Mouse (Mus musculus) thymus, postnatal 0 days (tissue): ENCODE results near the gene Atp6v1g2. TPM values are rescaled to one million over a fixed set of nuclear protein-coding genes. Genes with fewer than 3 reads are reported as not detected.

Source experiments
- DNase-seq: peaks from one replicate; pipeline ENCODE4 v3.0.0-alpha.2; 2015; ENCODE audit warnings: low spot score
- polyA plus RNA-seq: library from polyadenylated mRNA; unstranded; fragments of >200 nt; fragmentation: Nextera tagmentation; extraction: Ambion mirVana; gene quantifications from 2 replicates; pipeline ENCODE4 v1.2.1, GENCODE M21; 2015

Gene Atp6v1g2
- polyA plus RNA-seq, 1 experiment from 2014 or later = 1.8 TPM

DNA sequence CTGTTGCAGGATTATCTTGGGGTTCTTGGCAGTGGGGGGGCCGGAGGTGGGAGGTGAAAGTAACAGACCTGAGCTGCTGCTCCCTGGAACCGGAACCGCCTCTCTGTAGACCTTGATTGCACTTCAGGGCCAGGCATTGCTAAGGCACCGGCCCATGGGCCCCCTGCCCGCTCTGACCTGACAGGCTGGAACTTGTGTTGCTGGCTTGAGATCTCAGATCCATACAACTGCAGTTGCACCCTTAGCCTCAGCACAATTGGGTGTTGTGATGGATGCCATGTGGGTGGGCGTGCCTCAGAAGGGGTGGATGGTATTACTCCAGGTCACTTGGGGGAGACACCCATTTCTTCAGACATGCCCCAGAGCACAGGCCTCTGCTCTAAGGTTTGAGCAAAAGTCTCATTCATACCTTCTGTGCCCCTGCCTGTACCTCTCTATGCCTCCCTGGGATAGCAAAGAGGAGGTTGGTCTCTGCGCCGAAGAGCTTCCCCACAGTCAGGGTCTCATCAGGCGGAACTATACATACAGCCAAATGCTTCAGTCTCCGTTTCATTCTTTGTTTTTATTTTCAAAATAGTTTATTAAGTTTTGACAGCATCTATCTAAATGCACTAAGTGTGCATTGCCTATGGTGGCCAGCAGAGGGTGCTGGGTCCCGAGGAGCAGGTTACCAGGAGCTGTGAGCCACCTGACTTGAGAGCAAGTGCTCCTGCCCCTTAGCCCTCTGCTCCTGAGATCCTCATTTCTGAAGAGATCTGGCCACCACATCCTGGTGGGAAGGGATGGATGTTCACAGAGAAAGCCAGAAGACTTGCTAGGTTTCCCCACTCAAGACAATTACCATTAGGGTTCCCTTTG, 21.0 kb downstream of the Atp6v1g2 start:
- peak; percentile 68 for DNase-seq

DNA sequence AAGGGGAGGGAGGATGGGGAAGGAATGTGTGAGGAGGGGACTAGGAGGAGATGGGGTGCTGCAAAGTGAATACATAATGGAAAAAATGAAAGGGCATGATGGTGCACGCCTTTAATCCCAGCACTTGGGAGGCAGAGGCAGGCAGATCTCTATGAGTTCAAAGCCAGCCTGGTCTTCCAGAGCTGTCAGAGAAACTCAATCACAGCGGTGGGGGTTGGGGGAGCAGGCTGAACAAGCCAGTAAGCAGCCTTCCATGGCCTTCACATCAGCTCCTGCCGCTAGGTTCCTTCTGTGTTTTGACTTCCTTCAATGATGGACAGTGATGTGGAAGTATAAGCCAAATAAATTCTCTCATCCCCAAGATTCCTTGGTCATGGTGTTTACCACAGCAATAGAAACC, 21.8 kb downstream of the Atp6v1g2 start:
- no peak for DNase-seq

DNA sequence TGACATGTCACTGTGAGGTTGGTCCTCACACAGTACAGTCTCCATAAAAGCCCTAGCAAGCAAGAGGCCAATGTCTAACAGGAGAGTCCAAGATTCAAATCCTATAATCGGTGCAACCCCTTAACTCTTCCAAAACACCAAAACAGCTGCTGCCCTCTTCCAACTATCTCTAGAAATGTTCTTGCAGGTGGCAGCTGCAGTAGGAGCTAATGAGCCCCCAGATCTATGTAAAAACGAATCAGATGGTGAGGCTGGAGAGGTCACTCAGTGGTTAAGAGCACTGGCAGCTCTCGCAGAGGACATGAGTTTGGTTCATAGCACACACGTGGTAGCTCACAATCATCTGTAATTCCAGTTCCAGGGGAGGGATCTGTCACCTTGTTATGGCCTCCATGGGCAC, 22.2 kb downstream of the Atp6v1g2 start:
- DNase-seq = no peak

DNA sequence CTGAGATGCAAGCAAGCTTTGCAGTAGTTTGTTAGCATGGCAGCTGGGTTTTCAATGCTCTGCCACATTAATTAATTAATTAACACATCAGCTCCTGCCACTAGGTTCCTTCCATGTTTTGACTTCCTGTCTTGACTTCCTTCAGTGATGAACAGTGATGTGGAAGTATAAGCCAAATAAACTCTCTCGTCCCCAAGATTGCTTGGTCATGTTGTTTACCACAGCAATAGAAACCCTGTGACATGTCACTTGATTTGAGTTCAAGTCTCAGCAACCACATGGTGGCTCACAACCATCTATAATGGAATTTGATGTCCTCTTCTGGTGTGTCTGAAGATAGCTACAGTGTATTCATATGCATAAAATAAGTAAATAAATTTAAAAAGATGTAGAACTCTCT, 23.9 kb downstream of the Atp6v1g2 start:
- no peak for DNase-seq

DNA sequence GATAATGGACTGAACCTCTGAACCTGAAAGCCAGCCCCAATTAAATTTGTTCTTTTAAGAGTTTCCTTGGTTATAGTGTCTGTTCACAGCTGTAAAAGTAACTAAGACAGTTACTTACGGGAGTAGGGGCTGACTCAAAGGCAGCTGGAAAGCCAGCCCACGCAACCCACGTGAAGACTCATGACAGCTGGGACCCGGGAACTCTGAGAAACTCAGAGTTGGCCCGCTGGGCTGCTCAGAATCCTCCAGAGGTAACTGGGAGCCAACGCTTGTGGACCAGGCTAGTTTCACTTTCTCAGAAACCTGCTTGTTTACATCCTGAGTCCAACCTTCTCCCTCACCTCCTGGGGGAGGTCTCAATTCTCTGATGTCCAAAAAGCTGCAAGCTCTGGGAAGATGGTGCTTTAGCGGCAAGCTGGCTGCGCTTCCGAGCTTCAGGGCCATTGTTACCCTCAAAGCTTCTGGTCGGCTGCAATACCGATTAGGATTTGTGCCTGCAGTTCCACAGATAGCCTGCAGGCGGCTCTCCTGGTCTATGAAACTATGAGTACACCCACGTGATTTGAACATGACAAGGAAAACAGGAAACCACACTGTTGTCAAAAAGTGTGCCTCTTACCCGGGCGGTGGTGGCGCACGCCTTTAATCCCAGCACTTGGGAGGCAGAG, 24.5 kb downstream of the Atp6v1g2 start:
- DNase-seq = peak; percentile 94

DNA sequence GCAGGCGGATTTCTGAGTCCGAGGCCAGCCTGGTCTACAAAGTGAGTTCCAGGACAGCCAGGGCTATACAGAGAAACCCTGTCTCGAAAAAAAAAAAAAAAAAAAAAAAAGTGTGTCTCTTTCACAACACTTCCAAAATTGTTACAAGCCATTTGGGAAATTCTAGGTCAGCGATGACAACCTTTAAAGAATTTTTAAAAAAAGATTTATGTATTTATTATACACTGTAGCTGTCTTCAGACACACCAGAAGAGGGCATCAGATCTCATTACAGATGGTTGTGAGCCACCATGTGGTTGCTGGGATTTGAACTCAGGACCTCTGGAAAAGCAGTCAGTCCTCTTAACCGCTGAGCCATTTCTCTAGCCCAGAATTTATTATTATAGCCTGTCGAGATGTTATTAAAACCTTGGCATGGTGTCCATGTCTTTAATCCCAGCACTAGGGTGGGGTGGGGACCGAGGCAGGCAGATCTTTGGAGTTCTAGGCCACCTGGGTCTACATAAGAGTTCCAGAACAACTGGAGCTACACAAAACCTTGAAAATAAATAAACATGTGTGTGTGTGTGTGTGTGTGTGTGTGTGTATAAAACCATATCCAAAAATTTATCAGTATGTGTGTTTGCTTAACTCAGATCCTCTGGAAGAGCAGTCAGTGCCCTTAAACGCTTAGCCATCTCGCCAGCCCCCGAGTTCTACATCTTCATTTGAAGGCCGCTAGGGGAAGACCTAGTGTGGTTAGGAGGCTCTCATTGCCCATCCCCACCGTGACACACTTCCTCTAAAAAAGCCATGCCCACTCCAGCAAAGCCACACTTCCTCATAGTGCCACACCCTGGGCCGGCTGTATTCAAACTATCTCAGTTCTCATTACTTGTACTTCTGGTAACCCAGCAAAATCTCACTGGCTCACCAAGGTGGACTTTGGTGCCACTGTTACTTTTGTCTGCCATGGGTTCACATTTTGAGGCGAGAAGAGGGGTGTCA, 25.3 kb downstream of the Atp6v1g2 start:
- no peak for DNase-seq

DNA sequence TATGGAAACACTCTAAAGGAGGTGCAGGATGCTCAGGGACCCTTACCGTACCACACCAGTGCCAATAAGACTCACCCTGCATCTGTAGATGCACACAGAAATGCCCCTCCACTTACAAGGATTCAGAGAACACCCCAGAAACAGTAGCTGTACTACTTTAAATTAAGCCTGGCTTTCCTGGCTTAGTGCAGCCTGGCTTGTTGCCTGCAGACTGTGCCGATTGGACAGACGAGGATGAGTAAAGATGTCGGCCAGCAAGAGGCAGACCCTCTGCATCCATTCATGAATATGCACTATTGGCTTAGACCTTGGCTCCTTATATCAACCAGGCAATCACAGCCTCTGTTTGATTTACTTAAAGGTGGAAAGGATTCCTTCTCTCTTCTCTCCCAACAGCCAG, 26.2 kb downstream of the Atp6v1g2 start:
- DNase-seq = no peak

DNA sequence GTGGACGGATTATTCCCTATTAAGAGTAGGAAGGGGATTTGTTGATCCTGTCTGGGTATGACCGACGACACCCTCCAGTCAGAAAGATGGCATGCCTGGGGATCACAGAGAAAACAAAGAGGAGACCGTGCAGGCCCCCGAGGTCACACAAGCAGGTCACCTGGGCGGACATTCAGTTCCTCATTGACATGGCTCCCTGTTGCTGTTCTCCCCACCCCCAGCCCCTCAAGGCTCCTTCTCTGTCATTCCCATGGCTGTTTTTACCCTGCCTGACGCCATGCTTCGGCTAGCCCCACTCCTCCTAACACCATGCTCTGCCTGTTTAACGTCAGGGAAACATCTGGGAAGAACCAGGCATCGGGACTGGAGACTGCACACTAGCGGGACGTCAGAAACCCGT, 28.2 kb downstream of the Atp6v1g2 start:
- DNase-seq = no peak

DNA sequence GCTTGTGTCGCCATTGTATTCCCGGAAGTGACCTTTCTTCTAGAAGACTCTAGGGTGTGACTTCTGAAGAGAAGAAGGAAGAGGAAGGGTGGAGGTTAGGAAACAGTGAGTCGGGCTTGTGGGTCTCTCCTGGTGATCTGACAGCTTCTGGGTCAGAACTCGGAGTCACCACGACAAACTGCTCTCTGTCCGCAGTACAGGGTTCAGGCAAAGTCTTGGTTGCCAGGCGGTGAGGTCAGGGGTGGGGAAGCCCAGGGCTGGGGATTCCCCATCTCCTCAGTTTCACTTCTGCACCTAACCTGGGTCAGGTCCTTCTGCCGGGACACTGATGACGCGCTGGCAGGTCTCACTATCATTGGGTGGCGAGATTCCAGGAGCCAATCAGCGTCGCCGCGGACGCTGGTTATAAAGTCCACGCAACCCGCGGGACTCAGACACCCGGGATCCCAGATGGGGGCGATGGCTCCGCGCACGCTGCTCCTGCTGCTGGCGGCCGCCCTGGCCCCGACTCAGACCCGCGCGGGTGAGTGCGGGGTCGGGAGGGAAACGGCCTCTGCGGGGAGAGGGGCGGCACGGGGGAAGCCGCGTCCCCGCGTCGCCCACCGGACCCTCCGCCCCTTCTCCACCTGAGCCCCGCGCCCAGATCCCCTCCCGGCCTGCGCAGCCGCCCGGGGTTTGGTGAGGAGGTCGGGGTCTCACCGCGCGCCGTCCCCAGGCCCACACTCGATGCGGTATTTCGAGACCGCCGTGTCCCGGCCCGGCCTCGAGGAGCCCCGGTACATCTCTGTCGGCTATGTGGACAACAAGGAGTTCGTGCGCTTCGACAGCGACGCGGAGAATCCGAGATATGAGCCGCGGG, 29.4 kb downstream of the Atp6v1g2 start, which contains the start of gene H2-D1:
Gene H2-D1, plus strand, starts transcription at position 67 of the 859 bp plus-strand sequence.
- DNase-seq = peak; percentile 93

DNA sequence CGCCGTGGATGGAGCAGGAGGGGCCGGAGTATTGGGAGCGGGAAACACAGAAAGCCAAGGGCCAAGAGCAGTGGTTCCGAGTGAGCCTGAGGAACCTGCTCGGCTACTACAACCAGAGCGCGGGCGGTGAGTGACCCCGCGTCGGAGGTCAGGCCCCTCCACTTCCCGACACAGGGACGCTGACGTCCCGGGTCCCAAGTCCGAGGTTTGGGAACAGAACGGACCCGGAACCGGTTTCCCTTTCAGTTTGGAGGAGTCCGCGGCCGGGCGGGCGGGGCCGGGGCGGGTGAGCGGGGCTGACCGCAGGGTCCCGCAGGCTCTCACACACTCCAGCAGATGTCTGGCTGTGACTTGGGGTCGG, 30.0 kb downstream of the Atp6v1g2 start:
- no peak for DNase-seq

DNA sequence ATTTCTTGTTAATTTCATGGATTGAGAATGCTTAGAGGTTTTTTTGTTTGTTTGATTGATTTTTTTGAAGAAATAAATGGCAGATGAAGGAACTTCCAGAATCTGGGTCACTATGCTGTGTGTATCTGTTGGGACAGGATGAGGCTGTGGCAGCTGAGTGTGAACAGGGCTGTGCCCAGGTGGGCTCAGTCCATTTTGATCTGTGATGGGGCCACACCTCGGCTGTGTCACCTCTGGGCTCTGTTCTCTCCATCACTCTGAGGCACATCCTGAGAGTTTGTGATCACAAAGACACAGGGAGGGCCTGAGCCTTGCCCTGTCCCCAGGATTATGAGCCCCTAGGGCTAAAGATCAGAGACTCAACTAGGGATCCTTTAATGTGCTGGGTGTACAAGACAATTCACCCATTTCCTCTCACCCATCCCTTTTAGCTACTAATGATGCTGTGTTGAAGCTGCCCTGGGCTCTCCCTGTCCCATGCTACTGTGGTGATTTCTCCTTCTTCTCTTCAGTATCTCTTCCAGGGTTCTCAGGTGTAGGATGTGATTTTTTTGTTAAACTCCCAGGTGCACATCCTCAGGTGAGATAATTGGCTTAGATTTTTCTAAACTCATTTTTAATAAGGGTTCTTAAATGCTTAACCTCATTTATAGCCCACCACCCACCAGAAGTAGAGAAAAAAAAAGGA, 34.1 kb downstream of the Atp6v1g2 start:
- no peak for DNase-seq

DNA sequence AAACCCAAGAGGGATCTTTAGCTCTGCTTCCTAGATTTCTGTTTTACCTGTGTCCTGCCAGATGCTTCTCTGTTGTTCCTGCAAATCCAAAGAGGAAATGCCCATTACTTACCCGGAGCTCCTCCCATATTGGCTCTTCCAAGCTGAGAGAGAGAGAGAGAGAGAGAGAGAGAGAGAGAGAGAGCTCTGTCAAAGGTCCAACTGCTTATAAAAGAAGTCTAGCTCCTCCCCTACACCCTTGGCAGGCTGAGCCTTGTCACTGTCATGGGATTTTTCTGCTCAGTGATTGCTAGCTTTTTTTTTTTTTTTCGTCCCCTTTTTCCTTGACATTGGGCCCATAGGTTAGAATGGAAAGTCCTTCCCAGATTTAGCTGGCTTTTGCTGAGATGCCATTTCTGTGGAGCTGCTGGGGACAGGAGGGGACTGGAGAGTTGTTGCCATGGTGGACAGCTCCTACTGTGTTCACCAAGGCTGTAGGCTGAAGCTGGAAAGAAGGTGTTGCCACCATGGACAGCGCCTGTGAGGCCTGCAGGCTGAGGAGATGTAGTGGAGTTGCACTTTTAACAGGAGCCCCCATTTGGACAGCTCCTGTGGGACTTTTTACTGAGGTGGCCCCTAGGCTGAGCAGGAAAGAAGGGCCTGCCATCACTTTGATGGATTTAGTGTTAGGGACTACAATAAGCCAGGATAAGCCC, 36.3 kb downstream of the Atp6v1g2 start:
- DNase-seq = peak; percentile 23

DNA sequence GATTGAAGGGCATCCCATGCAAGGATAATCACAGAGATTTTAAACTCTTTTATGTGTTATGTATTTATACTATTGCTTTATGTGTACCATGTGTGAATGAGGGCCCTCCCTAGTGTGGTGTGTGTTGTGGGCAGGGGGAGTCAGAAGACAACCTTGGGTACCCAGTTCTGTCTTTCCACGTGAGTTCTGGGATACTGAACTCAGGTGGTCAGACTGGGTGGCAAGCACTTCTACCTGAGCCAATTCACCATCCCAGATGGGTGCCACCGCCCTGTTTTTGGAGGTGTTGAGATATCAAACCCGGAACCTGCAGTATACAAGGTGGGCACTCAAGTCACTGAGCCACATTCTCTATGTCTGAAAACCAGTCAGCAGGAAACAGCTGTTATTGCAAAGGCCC, 38.8 kb downstream of the Atp6v1g2 start:
- no peak for DNase-seq

DNA sequence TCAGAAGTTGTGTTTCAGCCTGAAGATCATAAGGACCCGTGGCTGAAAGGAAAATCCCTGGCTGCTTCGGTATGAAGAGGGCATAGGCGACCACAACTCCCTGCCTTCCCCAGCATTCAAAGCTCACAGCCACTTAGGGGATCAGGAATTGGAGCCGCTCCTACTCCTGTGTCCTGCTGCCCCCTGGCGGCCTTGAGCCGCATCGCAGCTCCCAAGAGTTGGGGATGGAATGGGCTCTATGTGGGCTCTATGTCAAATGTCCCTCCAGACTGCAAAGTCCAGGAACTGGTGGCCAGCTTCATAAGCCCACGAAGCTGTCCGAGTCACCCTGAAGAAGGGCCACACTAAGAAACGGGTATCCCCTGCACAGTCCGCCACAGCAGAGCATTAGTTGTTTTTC, 41.3 kb downstream of the Atp6v1g2 start:
- peak; percentile 73 for DNase-seq

DNA sequence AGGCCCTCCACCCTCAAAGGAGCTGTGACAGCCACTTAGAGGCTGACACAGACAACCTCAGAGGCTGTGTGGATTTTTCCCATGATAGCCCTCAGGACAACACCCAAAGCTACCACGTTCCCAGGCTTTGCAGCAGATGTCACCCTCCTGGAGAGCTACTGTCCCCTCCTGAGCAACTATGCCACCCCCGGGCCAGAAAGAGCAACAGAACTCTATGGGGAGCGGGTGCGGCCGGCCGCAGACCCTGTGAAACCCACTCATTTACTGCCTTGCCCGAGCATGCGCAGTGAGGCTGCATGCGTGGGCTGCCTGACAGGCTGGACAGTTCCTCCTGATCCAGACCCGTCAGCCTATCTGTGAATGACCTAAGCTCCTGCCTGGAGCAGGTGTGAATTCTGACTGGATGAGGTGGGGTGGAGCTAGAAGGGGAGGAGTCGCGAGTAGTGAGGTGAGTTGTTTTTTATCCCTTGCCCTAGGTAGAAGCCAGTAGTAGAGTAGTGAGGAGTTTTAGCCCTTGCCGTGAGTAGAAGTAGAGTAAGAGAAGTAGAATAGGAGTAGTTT, 42.9 kb downstream of the Atp6v1g2 start:
- no peak for DNase-seq

DNA sequence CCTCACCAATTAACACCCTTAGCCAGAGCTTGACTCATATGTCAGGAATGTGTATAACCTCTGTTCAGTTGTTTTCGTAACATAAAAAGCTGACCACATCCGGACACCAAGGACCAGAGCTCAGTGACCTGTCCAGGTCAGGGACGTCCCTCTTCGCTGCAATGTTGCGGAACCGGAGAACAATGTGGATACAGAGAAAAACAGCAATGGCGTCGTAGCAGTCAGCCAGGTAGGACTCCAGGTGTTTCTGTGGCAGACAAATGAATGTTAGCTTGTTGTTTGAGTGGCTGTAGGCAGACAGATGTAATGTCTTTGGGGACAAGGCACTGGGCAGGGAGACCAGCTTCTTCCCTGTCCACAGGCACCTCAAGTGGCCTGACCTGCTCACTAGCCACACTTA, 44.6 kb downstream of the Atp6v1g2 start:
- DNase-seq = no peak

DNA sequence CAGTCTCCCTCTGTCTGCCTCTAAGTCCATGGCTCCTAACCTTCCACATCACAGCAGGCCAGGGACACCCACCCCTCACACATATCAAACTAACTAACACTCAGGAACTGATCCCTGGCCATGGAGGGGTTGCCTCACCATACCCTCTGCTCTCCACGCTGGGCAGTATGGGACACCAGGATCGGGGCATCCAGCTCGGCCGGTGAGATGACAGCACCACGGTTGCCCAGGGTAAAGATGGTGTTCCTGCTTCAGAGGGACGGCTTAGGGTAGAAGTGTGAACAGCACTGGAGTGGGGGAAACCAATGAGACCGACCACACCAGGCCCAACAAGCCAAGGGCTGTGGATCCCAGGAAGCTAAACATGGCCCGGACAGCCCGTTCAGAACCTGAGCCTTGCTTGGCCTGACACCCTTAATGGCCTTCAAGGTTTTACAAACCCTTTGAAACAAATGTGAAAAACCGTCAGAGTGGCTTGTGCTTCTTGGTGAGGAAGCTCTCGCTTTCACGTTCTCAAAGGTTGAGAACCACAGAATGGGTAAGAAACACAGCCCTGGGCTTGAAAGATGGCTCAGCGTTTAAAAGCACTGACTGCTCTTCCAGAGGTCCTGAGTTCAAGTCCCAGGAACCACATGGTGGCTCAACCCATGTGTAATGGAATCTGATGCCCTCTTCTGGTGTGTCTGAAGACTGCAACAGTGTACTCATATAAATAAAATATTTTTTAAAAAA, 45.7 kb downstream of the Atp6v1g2 start:
- DNase-seq = no peak

DNA sequence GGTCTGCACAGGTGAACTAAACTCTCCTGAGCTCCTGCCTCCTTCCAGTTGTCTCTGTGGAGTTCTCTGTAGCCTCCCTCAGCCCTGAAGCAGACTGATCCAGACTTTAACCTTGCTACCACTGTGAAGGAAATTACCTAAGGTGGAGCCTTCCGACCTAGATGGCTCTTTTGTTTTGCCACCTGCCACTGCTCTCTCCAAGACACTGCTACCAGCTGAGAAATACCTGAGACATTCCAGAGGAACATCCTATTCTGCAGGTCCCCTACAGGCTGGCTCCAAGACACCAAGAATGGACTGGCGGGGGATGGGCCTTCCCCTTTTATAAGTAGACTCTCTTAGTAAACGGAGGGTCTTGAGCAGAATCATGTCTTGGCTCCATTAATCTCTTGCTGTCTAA, 46.8 kb downstream of the Atp6v1g2 start:
- no peak for DNase-seq
